Mouse (Mus musculus) right cerebral cortex, postnatal 4 days (tissue): ENCODE results near the gene Ano1.
A peak's percentile ranks its signal among the peaks of the same experiment; 100 is the strongest.

Experiments used
- DNase-seq: peaks from one replicate; pipeline ENCODE4 v3.0.0-alpha.2; 2022

The Ano1 gene

DNA sequence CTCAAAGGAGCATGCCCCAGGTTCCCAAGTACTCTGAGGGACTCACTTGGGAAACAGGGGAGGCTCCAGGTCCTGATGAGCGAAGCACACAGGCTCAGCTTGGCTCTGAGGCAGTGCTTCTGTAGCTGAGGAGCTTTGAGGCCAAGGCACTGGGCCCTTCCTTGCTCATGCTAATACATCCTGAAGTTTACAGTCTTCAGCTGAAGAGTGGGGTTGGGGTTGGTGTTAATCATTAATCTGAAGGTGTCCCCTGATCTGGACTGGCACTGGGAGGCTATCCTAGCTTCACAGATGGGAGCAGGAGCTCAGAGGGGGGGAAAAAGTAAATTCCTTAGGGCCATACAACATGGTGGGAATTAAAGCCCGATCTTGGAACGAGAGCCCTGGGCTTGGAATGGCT, 117.3 kb downstream of the Ano1 start:
- DNase-seq: no peak

DNA sequence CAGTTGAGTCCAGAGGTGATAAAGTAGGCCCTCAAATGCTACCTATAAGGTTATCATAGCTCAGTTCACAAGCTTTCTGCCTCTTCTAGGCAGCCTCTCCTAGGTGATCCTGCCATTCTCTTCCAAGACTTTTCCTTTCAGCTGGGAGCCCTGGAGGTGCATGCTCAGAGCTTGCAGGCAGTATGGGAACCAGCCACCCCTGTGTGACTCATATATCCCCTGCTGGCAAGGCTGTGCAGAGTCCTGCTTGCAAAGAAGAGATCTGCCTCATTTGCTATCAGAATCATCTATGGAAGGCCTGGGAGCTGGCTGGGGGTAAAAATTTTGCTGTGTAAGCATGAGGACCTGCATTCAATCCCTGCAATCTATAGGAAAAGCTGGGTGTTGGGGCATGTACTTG, 119.5 kb downstream of the Ano1 start:
- no peak for DNase-seq

GRCm38 (mm10) chr7:144630622-144631021, 121.2 kb downstream of the Ano1 start:
- no peak for DNase-seq

GRCm38 (mm10) chr7:144628334-144628915, 123.3 kb downstream of the Ano1 start:
- DNase-seq: peak; percentile 63

GRCm38 (mm10) chr7:144627606-144628333, 124.0 kb downstream of the Ano1 start:
- no peak for DNase-seq

- no peak for DNase-seq
Measured at GRCm38 (mm10) chr7:144626042-144626441, 125.7 kb downstream of the Ano1 start.

- DNase-seq: peak; percentile 11
Measured at GRCm38 (mm10) chr7:144620721-144621681, 130.8 kb downstream of the Ano1 start.

GRCm38 (mm10) chr7:144620315-144620714, 131.5 kb downstream of the Ano1 start:
- no peak for DNase-seq

DNA sequence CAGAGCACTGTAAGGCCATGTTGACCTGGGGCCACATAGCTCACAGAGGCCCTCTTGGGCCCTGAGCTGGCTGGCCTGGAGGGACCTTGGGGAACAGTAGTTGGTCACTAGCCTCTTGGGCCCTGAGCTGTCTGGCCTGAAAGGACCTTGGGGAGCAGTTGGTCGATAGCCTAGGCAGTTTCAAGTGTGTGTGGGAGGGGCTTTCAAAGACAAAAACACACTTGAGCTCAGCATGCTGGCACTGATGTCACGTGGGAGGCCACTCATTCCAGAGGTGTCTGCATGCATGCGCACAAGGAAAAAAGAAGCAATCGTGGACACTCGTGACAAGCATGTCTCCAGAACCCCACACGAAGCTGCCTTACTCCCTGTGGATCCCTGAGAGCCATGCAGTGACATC, 136.4 kb downstream of the Ano1 start:
- DNase-seq: no peak

- DNase-seq: no peak
Measured at GRCm38 (mm10) chr7:144612829-144613228, 138.9 kb downstream of the Ano1 start.

DNA sequence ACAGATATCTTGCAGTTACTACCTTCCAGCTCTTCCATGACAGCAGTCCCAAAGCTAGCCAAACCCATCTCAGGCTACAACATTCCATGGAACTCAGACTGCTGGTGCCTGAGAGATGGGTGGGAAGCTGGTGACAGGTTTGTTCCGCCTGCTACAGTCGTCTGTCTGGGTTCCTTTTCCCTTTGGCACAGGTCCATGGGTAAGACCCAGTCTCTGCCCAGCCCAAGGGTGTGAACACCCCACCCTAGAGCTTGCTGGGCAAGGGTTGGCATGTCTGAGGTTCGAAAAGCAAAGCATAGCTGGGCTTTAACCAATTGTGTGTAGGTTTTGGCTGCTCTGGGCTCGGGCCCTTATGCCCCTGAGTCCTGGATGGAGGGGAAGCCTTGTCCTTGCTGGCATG, 139.4 kb downstream of the Ano1 start:
- no peak for DNase-seq

DNA sequence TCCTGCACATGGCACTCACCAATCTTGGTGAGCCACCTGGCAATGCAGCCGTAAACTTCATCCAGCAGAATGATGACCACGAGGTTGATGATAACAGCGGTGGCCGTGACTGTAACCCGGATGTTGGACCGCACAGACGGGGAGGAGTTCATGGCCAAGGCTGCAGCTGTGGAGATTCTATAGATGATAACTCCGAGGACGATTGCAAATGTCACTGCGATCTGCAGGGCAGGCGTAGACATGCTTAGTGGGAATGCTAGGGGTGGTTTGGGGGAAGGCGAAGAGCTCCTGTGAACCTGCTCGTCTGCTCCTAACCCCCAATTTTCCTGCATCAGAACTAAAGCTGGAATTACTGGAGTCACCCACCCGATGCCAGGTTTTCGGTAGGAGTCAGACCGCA, 140.2 kb downstream of the Ano1 start:
- no peak for DNase-seq

GRCm38 (mm10) chr7:144609568-144609967, 142.2 kb downstream of the Ano1 start:
- DNase-seq: no peak

DNA sequence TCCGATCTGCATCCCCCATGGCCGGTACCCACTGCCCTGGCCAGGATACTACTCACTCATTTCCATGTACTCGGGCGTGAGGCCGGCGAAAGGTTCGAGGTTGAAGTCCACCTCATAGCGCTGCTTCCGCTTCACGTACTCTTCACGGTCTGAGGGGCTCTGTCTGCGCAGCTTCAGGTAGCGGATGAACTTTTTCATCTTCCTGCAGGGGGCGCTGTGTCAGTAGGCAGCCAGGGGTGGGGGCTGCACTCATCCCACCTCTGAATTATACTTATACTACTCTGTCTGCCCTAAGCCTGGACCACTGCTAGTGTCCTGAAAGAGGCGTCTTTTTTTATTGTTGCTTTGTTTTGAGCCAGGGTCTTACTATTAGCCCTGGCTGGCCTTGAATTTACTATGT, 143.9 kb downstream of the Ano1 start:
- no peak for DNase-seq

GRCm38 (mm10) chr7:144604735-144605134, 147.0 kb downstream of the Ano1 start:
- DNase-seq: no peak

DNA sequence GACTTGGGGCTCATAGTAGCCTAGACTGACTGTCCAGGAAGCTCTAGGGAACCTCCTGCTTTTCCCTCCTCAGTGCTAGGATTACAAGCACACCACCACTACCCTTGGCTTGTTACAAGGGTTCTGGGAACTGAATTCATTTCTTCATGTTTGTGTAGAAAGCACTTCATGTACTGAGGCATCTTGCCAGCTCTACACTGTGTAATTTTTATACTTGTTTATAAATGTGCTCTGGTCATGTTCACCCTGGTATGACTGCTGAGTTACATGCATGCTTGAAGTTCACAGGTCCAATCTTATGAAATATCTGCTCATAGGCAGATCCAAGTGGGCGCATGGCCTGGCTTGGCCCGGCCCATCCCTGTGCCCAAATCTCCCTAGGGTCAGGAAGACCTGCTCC, 147.5 kb downstream of the Ano1 start:
- no peak for DNase-seq

GRCm38 (mm10) chr7:144600333-144600900, 151.4 kb downstream of the Ano1 start:
- DNase-seq: no peak

- no peak for DNase-seq
Measured at GRCm38 (mm10) chr7:144589508-144589907, 162.3 kb downstream of the Ano1 start.

DNA sequence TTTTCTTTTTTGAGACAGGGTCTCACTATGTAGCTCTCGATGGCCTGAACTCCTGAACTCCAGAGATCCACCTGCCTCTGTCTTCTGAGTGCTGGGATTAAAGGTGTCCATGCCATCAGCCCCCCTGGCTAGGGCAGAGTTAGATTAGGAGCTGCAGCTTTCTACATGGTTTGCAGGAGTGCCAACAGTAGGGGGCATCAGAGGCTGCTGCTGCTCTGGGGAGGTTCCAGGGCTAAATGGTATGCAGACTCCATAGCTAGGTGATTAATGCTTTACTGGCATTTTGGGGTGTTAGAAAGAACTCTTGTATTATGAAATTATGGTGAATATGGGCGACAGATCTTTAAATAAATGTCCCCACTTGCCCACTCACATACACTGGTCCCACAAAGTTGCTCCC, 164.5 kb downstream of the Ano1 start:
- peak; percentile 63 for DNase-seq

DNA sequence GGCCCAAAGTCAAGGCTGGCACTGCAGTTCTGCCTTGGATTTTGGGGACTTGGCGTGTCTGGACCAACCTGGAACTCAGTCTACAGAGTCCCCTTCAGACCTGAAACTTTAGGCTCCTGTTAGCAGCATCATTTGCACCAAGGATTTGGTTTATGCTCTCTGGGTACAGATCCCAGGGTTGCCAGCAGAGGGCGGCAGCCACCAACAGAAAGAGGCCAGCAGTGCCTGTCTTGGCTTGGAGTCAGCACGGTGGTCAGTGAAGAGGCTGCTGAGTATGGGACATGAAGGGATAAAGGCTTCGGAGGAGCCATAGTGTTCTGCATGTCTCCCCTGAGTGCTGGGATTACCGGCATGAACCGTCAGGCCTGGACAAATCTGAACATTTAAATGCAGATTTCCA, 166.1 kb downstream of the Ano1 start:
- peak; percentile 86 for DNase-seq

DNA sequence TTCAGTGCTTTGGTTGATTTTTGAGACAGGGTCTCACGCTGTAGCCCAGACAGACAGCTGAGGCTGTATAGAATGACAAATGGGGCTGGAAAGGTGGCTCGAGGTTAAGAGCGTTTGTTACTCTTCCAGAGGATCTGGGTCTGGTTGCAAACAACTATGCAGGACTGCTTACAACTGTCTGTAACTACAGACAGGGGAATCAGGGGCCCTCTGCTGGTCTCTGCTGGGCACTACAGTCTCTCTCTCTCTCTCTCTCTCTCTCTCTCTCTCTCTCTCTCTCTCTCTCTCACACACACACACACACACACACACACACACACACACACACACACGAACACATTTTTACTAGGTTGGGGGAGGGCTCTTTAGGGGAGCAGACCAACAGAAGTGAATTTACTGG, 168.2 kb downstream of the Ano1 start:
- peak; percentile 61 for DNase-seq

- peak; percentile 94 for DNase-seq
Measured at GRCm38 (mm10) chr7:144582284-144582980, 169.3 kb downstream of the Ano1 start, which contains the start of gene Fadd. Fadd (minus strand) TSS chr7:144582463.
